Mouse (Mus musculus) MEL (cell line): ENCODE data around the gene Phf7. TPM values are rescaled to one million over a fixed set of nuclear protein-coding genes. Genes with fewer than 3 reads are reported as not detected.

Source experiments
- DNase-seq: peaks from one replicate; pipeline ENCODE4 v3.0.0; 2011; ENCODE audit warnings: low read depth, low spot score
- H3K27ac ChIP-seq: 2 replicates; pipeline ENCODE4 v1.5.1; 2012; ENCODE audit warnings: low read depth, mild to moderate bottlenecking, control low read depth, low read length, moderate library complexity; ENCODE audit not compliant: control insufficient read depth
- H3K27me3 ChIP-seq, 2 experiments: fragments of 150-350 bp in 1 of 2; sonication (generic) in 1 of 2; 2 replicates each; pipeline ENCODE4 v1.6.1; 2012; ENCODE audit warnings: low read length in 2 of 2, mild to moderate bottlenecking in 2 of 2, improper control_type of control experiment in 1 of 2, moderate library complexity in 1 of 2; ENCODE audit not compliant: insufficient read depth in 2 of 2, control insufficient read depth in 1 of 2
- H3K36me3 ChIP-seq, 2 experiments: 2 replicates each; pipeline ENCODE4 v1.6.1; 2012 to 2014; ENCODE audit warnings: low read length in 2 of 2, improper control_type of control experiment in 1 of 2, inconsistent platforms in 1 of 2, mild to moderate bottlenecking in 1 of 2; ENCODE audit not compliant: insufficient read depth in 2 of 2, control insufficient read depth in 1 of 2
- H3K4me1 ChIP-seq, 2 experiments: fragments of 150-350 bp in 1 of 2; sonication (generic) in 1 of 2; 2 replicates each; pipeline ENCODE4 v1.6.1; 2012; ENCODE audit warnings: low read length in 2 of 2, improper control_type of control experiment in 1 of 2, mild to moderate bottlenecking in 1 of 2; ENCODE audit not compliant: insufficient read depth in 2 of 2, control insufficient read depth in 1 of 2
- H3K4me3 ChIP-seq, 2 experiments: fragments of 150-350 bp in 1 of 2; sonication (generic) in 1 of 2; 2 replicates each; pipeline ENCODE4 v1.5.1; 2012; ENCODE audit warnings: low read depth in 2 of 2, low read length in 2 of 2, mild to moderate bottlenecking in 2 of 2, moderate library complexity in 2 of 2, control low read depth in 1 of 2, improper control_type of control experiment in 1 of 2; ENCODE audit not compliant: control insufficient read depth in 1 of 2, insufficient read depth in 1 of 2
- H3K79me2 ChIP-seq: 2 replicates; pipeline ENCODE4 v1.6.1; 2012; ENCODE audit warnings: mild to moderate bottlenecking, low read length, moderate library complexity; ENCODE audit not compliant: control insufficient read depth, poor library complexity, insufficient read depth
- H3K9ac ChIP-seq: 2 replicates; pipeline ENCODE4 v1.6.1; 2012; ENCODE audit warnings: low read depth, mild to moderate bottlenecking, control low read depth, low read length, moderate library complexity; ENCODE audit not compliant: control insufficient read depth, poor library complexity, severe bottlenecking
- H3K9me3 ChIP-seq: fragments of 150-350 bp; sonication (generic); replicated peaks from 2 replicates; pipeline ENCODE4 v1.6.1; 2012; ENCODE audit warnings: mild to moderate bottlenecking, low read length, improper control_type of control experiment, moderate library complexity; ENCODE audit not compliant: insufficient read depth
- CHD1 ChIP-seq: IDR thresholded peaks from 2 replicates; pipeline ENCODE4 v1.6.1; 2012; ENCODE audit warnings: low read depth, mild to moderate bottlenecking, inconsistent platforms, low read length, improper control_type of control experiment
- CTCF ChIP-seq, 3 experiments: IDR thresholded peaks in 2 of 3; conservative IDR thresholded peaks in 1 of 3; 2 replicates each; pipeline ENCODE4 v1.5.1; 2011 to 2012; ENCODE audit warnings: low read length in 3 of 3, low read depth in 2 of 3, mild to moderate bottlenecking in 2 of 3, improper control_type of control experiment in 1 of 3, inconsistent platforms in 1 of 3, mixed read lengths in 1 of 3, moderate library complexity in 1 of 3; ENCODE audit not compliant: control insufficient read depth in 1 of 3, insufficient read depth in 1 of 3, poor library complexity in 1 of 3, severe bottlenecking in 1 of 3
- EP300 ChIP-seq, 2 experiments: IDR thresholded peaks; 2 replicates each; pipeline ENCODE4 v1.6.1; 2011; ENCODE audit warnings: improper control_type of control experiment in 2 of 2, low read length in 2 of 2, low read depth in 1 of 2, mild to moderate bottlenecking in 1 of 2
- ETS1 ChIP-seq: IDR thresholded peaks from 2 replicates; pipeline ENCODE4 v1.6.1; 2012; ENCODE audit warnings: low read depth, mild to moderate bottlenecking, inconsistent platforms, low read length, improper control_type of control experiment, moderate library complexity
- HCFC1 ChIP-seq: IDR thresholded peaks from 2 replicates; pipeline ENCODE4 v1.6.1; 2012; ENCODE audit warnings: low read depth, mild to moderate bottlenecking, inconsistent platforms, low read length, improper control_type of control experiment, moderate library complexity
- JUND ChIP-seq: IDR thresholded peaks from 2 replicates; pipeline ENCODE4 v1.6.1; 2011; ENCODE audit warnings: low read depth, mild to moderate bottlenecking, improper control_type of control experiment, low read length
- KAT2A ChIP-seq: conservative IDR thresholded peaks from 2 replicates; pipeline ENCODE4 v1.6.1; 2012; ENCODE audit warnings: low read depth, low read length, improper control_type of control experiment, inconsistent platforms
- MAFK ChIP-seq: IDR thresholded peaks from 2 replicates; pipeline ENCODE4 v1.6.1; 2011; ENCODE audit warnings: low read depth, mild to moderate bottlenecking, low read length, improper control_type of control experiment, borderline replicate concordance
- MAX ChIP-seq: IDR thresholded peaks from 2 replicates; pipeline ENCODE4 v1.6.1; 2011; ENCODE audit warnings: low read length, improper control_type of control experiment
- MAZ ChIP-seq: IDR thresholded peaks from 2 replicates; pipeline ENCODE4 v1.6.1; 2012; ENCODE audit warnings: low read depth, mild to moderate bottlenecking, inconsistent platforms, low read length, improper control_type of control experiment
- MEF2A ChIP-seq: IDR thresholded peaks from 2 replicates; pipeline ENCODE4 v1.6.1; 2014; ENCODE audit warnings: low read depth, mild to moderate bottlenecking, inconsistent platforms, low read length, improper control_type of control experiment; ENCODE audit not compliant: poor library complexity, insufficient replicate concordance, severe bottlenecking; ENCODE audit errors: extremely low read depth
- MXI1 ChIP-seq: IDR thresholded peaks from 2 replicates; pipeline ENCODE4 v1.6.1; 2011; ENCODE audit warnings: mild to moderate bottlenecking, low read depth, low read length, improper control_type of control experiment
- NELFE ChIP-seq: IDR thresholded peaks from 2 replicates; pipeline ENCODE4 v1.6.1; 2011; ENCODE audit warnings: low read depth, low read length, improper control_type of control experiment
- NRF1 ChIP-seq: IDR thresholded peaks from 2 replicates; pipeline ENCODE4 v1.6.1; 2014; ENCODE audit warnings: low read depth, mild to moderate bottlenecking, inconsistent platforms, low read length, improper control_type of control experiment, moderate library complexity; ENCODE audit not compliant: poor library complexity, insufficient read depth, severe bottlenecking
- POLR2A ChIP-seq, 2 experiments: IDR thresholded peaks; 2 replicates each; pipeline ENCODE4 v1.6.1; 2011 to 2012; ENCODE audit warnings: low read length in 2 of 2, mild to moderate bottlenecking in 2 of 2, control low read depth in 1 of 2, improper control_type of control experiment in 1 of 2, low read depth in 1 of 2, moderate library complexity in 1 of 2; ENCODE audit not compliant: control insufficient read depth in 1 of 2, insufficient read depth in 1 of 2, poor library complexity in 1 of 2
- RAD21 ChIP-seq: IDR thresholded peaks from 2 replicates; pipeline ENCODE4 v1.6.1; 2011; ENCODE audit warnings: mild to moderate bottlenecking, low read depth, low read length, improper control_type of control experiment
- RCOR1 ChIP-seq: IDR thresholded peaks from 2 replicates; pipeline ENCODE4 v1.6.1; 2012; ENCODE audit warnings: low read depth, mild to moderate bottlenecking, inconsistent platforms, low read length, improper control_type of control experiment
- SIN3A ChIP-seq: IDR thresholded peaks from 2 replicates; pipeline ENCODE4 v1.6.1; 2012; ENCODE audit warnings: low read length, improper control_type of control experiment, inconsistent platforms
- TAL1 ChIP-seq: IDR thresholded peaks from 2 replicates; pipeline ENCODE4 v1.6.1; 2012; ENCODE audit warnings: mild to moderate bottlenecking, inconsistent platforms, low read length, moderate library complexity, mixed read lengths
- TCF12 ChIP-seq: IDR thresholded peaks from 2 replicates; pipeline ENCODE4 v1.6.1; 2014; ENCODE audit warnings: low read depth, mild to moderate bottlenecking, inconsistent platforms, low read length, improper control_type of control experiment, moderate library complexity
- USF2 ChIP-seq, 2 experiments: IDR thresholded peaks; 2 replicates each; pipeline ENCODE4 v1.6.1; 2011 to 2012; ENCODE audit warnings: improper control_type of control experiment in 2 of 2, low read length in 2 of 2, borderline replicate concordance in 1 of 2, inconsistent platforms in 1 of 2, low read depth in 1 of 2, mild to moderate bottlenecking in 1 of 2; ENCODE audit not compliant: insufficient read depth in 1 of 2
- ZKSCAN1 ChIP-seq: IDR thresholded peaks from 2 replicates; pipeline ENCODE4 v1.6.1; 2012; ENCODE audit warnings: low read depth, mild to moderate bottlenecking, inconsistent platforms, low read length, improper control_type of control experiment, moderate library complexity
- ZMIZ1 ChIP-seq: IDR thresholded peaks from 2 replicates; pipeline ENCODE4 v1.6.1; 2012; ENCODE audit warnings: low read depth, mild to moderate bottlenecking, inconsistent platforms, low read length, improper control_type of control experiment, moderate library complexity
- polyA plus RNA-seq, 2 experiments: library from polyadenylated mRNA; stranded (reverse) in 1 of 2; unstranded in 1 of 2; fragments of >175 nt in 1 of 2; fragments of >200 nt in 1 of 2; gene quantifications; 2 replicates each; pipeline versions ENCODE4 v1.2.1 to v1.2.4; 2012; ENCODE audit warnings: low replicate concordance in 2 of 2, low read depth in 1 of 2; ENCODE audit not compliant: insufficient read length in 2 of 2, insufficient read depth in 1 of 2, missing spikeins in 1 of 2
- total RNA-seq: library from RNA; depleted of rRNA; stranded (reverse); fragments of 300-350 nt; gene quantifications from 2 replicates; pipeline ENCODE4 v1.2.3, GENCODE M21; 2012

Gene Phf7
- total and polyA plus RNA-seq, 3 experiments: 6.0 to 7.6 TPM; not detected in 1

GRCm38 (mm10) chr14:31213868-31214267, 37.2 kb downstream of the Phf7 start:
- no peak overlapping the region for H3K4me3 ChIP-seq
- no peak for DNase-seq
- H3K36me3 ChIP-seq: no peaks in the 10 kb centered on the region
- H3K4me1 ChIP-seq: peaks cover 0 to 2% of the 10 kb centered on the region in 2 experiments; a peak in 1 of 4 replicates
- H3K79me2 ChIP-seq: no peaks in the 10 kb centered on the region
- TF ChIP-seq JUND (no peak), USF2 (IDR thresholded peaks at IDR 0.05; ENCODE audit: borderline replicate concordance in 1 of 2, insufficient read depth in 1 of 2, low read depth in 1 of 2, low read length in 2 of 2) (no peak), MEF2A (no peak), TCF12 (no peak)
- H3K9ac ChIP-seq: no peak overlapping the region
- peaks cover 0 to 5% of the 10 kb centered on the region in 2 experiments; a peak in 2 of 4 replicates for H3K27me3 ChIP-seq
- no peak overlapping the region for H3K27ac ChIP-seq
- H3K9me3 ChIP-seq: no peaks in the 10 kb centered on the region

- Histone ChIP-seq H3K9ac (no peak overlapping the region), H3K27me3 (peaks cover 0 to 5% of the 10 kb centered on the region in 2 experiments; a peak in 2 of 4 replicates), H3K27ac (no peak overlapping the region), H3K36me3 (no peaks in the 10 kb centered on the region; a peak in 1 of 4 replicates), H3K9me3 (no peaks in the 10 kb centered on the region), H3K4me3 (no peak overlapping the region), H3K4me1 (peaks cover 0 to 3% of the 10 kb centered on the region in 2 experiments; a peak in 2 of 4 replicates), H3K79me2 (no peaks in the 10 kb centered on the region)
- TF ChIP-seq NELFE (no peak), ZKSCAN1 (no peak), MAX (no peak), ETS1 (no peak), RAD21 (no peak), TAL1 (no peak), MXI1 (no peak), ZMIZ1 (no peak), RCOR1 (no peak), HCFC1 (no peak)
- no peak for DNase-seq
Observed at GRCm38 (mm10) chr14:31212499-31212898, 38.6 kb downstream of the Phf7 start.

GRCm38 (mm10) chr14:31211854-31212253, 39.3 kb downstream of the Phf7 start:
- no peak overlapping the region for H3K4me3 ChIP-seq
- DNase-seq: no peak
- H3K9me3 ChIP-seq: no peaks in the 10 kb centered on the region
- no peak overlapping the region for H3K27ac ChIP-seq
- H3K4me1 ChIP-seq: peaks cover 0 to 5% of the 10 kb centered on the region in 2 experiments; a peak in 2 of 4 replicates
- H3K79me2 ChIP-seq: no peaks in the 10 kb centered on the region
- no peaks in the 10 kb centered on the region; a peak in 1 of 4 replicates for H3K36me3 ChIP-seq
- no peak overlapping the region for H3K9ac ChIP-seq
- H3K27me3 ChIP-seq: peaks cover 0 to 5% of the 10 kb centered on the region in 2 experiments; a peak in 2 of 4 replicates
- TF ChIP-seq MAZ: no peak
- TF ChIP-seq MAFK: no peak
- TF ChIP-seq ZMIZ1: no peak
- TF ChIP-seq POLR2A (IDR thresholded peaks at IDR 0.05; ENCODE audit: control insufficient read depth in 1 of 2, insufficient read depth in 1 of 2, low read depth in 1 of 2, low read length in 2 of 2, poor library complexity in 1 of 2): no peak
- no peak for TF ChIP-seq MAX
- TF ChIP-seq ETS1: no peak
- no peak for TF ChIP-seq CHD1
- no peak for TF ChIP-seq NRF1
- TF ChIP-seq KAT2A: no peak
- TF ChIP-seq MEF2A: no peak
- TF ChIP-seq ZKSCAN1: no peak
- TF ChIP-seq EP300 (IDR thresholded peaks at IDR 0.05; ENCODE audit: low read depth in 1 of 2, low read length in 2 of 2): no peak
- TF ChIP-seq SIN3A: no peak
- TF ChIP-seq RAD21: no peak
- TF ChIP-seq CTCF (IDR thresholded peaks at IDR 0.05 in 2 of 3, conservative IDR thresholded peaks at IDR 0.05 in 1 of 3; ENCODE audit: control insufficient read depth in 1 of 3, insufficient read depth in 1 of 3, low read depth in 2 of 3, low read length in 3 of 3, poor library complexity in 1 of 3, severe bottlenecking in 1 of 3): no peak
